Mouse (Mus musculus): Measurements from ENCODE around the gene Ptges3.
"Not testable (repeated sequence)": the region's sequence is repeated elsewhere in the genome, so short reads cannot be mapped to it uniquely, and the experiment has no call there.

Gene Ptges3

DNA sequence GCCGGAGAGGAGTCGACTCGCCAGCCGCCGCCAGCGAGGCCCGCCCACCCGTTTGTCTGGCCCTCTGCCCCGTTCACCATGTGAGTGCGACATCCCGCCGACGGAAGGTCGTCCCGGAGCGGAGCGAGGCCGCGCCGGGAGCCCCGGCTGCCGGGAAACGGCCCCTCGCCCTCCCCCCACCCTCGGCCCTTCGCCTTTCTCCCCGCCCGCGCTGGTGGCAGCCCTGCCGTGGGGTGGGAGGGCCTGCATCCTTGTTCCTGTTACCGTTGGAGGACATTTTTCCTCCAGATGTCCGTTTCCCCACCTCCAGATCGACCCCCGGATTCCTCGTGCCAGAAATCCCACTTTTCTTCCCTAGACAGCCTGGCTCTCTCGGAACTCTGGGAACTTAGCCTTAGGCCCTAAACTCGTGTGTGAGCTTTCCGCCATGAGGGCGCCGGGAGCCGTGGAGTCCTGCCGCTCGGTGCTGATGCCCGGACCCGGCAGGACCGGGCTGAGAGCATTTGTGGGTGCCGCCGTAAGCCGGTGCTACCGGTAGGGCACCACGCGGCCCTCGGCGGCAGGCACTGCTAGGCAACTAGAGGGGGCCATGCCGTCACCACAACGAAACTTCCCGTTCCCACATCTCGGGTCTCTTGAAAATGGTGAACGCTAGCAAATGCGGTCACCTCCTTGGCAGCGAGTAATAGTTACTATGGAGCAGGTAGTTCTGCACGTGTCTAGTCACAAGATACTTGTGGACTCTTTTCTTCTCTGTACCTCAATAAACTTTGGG lies 640 bp downstream of the Ptges3 start:
- DNase-seq: peak; percentile 74

DNA sequence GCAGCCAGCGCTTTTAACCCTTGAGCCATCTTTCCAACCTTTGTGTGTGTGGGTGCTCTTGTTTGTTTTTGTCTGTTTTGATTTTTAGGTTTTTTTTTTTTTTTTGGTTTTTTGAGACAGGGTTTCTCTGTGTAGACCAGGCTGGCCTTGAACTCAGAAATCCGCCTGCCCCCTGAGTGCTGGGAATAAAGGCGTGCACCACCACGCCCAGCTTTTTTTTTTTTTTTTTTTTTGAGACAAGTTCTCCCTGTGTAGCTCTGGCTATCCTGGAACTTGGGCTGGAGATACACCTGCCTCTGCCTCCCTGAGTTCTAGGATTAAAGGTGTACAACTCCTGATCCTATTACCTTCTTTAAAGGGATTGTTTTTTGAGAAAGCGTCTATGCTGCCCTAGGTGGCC lies 2.4 kb downstream of the Ptges3 start:
- no peak for DNase-seq

DNA sequence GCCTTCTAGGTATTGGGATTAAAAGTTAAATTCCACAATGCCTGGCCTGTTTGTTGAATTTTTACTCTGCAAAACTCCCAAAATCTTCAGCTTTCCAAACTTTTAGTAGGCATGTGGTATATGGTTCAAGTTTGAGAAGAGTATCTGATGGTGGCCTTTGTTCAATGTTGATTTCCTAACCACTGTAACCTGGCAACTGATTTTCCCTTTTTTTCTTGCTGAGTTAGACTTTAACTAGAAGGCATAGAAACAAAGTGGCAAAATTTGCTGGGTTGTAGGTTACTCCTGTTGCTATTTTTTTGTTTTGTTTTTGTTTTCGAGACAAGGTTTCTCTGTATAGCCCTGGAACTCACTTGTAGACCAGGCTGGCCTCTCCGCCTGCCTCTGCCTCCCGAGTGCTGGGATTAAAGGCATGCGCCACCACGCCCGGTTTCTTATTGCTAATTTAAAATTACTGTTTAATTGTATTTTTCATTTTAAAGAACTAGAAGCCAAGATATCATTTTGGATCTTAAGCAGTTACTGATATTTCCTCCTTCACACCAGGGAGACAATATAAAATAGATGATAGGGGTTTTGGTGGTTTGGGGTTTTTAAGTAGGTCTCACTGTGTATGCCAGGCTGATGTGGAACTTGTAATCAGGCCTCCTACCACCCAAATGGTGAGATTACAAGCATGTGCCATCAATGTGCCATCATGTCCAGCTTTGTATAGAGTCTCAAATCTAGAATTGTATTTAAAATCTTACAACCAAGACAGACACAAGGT lies 3.7 kb downstream of the Ptges3 start:
- DNase-seq: no peak

DNA sequence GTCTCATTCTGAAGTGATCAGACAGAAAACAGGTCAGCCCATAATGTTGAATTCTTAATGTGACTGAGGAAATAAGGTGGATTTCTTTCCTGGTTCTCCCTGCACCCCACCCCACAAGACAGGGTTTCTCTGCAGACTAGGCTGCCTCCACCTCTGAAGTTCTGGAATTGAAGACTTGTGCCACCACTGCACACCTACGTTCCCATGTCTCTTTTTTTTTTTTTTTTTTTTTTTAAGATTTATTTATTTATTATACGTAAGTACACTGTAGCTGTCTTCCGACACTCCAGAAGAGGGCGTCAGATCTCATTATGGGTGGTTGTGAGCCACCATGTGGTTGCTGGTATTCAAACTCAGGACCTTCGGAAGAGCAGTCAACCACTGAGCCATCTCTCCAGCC lies 7.3 kb downstream of the Ptges3 start:
- DNase-seq: no peak

DNA sequence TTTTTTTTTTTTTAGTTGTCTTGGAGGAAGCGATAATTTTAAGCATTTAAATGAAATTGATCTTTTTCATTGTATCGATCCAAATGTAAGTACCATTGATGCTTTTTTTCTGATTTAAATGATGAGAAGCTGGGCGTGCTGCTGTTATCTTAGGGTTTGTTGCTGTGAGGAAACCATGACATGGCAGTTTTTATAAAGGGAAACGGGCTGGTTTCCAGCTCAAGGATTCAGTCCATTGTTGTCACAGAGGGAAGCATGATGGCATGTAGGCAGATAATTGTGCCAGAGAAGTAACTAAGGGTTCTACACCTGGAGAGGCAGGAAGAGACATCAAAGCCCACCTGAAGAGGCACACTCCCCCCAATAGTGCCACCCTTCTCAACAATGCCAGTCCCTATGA lies 10.4 kb downstream of the Ptges3 start:
- DNase-seq: peak; percentile 29

DNA sequence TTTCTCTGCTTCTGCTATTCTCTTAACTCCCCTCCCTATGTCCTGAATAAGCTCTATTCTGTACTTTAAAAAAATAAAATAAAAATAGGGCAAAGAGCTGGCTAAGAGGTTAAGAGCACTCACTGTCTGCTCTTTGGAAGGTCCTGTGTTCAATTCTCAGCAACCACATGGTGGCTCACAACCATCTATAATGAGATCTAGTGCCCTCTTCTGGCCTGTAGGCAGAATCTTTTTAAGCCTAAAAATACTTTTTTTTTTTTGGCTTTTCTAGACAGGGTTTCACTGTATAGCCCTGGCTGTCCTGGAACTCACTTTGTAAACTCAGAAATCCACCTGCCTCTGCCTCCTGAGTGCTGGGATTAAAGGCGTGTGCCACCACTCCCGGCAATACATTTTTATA lies 11.7 kb downstream of the Ptges3 start:
- not testable (repeated sequence) for DNase-seq

DNA sequence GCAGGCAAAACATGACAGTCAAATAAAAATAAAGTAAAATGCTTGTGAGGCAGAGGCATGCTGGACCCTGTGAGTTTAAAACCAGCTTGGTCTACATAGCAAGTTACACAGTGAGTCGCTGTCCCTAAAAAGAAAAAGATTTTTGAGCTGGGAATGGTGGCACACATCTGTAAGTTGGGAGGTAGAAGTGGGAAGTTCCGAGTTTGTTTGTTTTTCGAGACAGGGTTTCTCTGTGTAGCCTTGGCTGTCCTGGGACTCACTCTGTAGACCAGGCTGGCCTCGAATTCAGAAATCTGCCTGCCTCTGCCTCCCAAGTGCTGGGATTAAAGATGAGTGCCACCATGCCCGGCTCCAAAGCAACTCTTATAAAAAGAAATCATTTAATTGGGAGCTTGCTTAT lies 19.5 kb downstream of the Ptges3 start:
- DNase-seq: not testable (repeated sequence)

- DNase-seq: peak; percentile 75
These were observed 21.7 kb downstream of the Ptges3 start for GRCm38 (mm10) chr10:128080496-128080895.

DNA sequence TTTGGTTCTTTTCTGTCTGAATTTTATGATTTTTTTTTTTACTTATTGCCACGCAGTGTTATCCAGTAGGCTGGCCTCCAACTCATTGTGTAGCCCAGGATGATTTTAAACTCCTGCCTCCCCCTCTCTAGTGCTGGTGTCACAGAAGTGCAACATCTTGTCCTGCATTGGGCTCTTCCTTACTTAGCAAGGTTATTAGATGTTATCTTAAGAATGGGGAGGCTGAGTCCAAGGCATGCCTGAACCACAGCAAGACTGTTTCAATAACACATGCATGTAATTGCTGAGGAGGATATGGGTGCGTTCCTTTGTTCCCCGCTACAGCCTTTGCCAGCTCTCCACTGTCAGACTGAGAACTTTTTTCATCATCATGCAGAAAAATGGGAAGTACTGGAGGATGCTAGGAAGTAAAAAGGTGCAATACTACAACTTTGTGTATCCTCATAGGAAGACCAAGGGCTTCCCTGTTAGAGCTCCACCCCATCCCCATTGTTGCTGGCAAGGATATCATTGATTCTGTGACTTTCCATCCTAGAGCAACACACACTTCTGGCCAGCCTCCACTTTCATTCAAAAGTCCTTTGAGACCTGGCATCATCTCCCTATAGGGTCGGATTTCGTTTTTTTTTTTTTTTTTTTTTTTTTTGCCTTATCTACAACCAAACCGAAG lies 23.2 kb downstream of the Ptges3 start:
- no peak for DNase-seq

DNA sequence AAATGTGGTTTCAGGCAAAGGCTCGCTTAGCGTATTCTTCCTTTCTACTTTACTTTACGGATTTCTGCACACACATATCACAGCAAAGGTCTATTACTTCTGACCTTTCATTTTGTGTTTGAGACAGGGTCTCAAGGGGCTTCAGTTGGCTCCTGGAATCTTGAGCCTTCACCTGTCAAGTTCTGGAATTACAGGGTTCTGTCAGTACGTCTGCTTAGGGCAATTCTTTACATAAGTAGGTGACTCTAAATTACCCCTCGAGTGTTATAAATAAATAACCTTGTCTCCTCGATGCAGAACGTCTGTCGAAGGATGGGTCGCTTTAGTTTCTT lies 23.7 kb downstream of the Ptges3 start:
- no peak for DNase-seq

DNA sequence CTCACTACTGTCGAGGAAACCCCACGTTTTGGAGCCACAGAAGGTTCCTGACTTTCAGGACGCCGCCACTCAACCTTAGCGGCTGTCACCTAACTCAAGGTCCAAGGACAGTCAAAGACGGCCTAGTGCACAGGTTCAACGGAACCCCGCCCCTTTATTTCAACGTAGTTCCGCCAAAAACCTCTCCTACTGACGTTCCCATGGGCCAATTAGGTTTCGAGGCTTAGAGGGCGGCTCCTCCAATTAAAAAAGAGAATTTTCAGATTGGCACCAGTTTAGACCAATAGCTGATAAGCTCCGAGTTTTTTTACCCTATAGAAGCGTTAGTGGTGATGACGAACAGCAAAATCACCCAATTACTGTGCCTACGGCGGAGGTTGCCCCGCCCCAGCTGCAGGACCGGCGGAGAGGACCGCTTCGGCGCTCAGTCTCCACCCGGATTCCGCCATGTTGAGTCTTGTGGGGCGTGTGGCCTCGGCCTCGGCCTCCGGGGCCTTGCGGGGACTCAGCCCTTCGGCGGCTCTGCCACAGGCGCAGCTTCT lies 24.2 kb downstream of the Ptges3 start, which contains the start of gene Atp5b:
Gene Atp5b (plus strand): TSS at position 394 of the 542 bp plus-strand sequence.
- DNase-seq: peak; percentile 100

- peak; percentile 12 for DNase-seq
These were observed 24.9 kb downstream of the Ptges3 start for GRCm38 (mm10) chr10:128083688-128084087.

DNA sequence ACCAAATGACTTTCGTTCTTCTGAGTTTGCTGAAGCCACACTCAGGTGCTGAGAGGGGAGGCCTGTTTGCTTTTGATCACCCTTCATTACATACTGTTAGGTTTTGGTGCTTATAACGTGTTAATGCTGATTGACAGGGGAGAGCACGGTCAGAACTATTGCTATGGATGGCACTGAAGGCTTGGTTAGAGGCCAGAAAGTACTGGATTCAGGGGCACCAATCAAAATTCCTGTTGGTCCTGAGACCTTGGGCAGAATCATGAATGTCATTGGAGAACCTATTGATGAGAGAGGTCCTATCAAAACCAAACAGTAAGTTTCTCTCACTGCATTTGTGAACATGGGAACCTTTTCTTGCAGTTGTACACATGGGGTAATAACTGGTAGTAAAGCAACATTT lies 25.4 kb downstream of the Ptges3 start:
- DNase-seq: no peak

- DNase-seq: peak; percentile 45
These were observed 27.6 kb downstream of the Ptges3 start for GRCm38 (mm10) chr10:128086391-128086790.

DNA sequence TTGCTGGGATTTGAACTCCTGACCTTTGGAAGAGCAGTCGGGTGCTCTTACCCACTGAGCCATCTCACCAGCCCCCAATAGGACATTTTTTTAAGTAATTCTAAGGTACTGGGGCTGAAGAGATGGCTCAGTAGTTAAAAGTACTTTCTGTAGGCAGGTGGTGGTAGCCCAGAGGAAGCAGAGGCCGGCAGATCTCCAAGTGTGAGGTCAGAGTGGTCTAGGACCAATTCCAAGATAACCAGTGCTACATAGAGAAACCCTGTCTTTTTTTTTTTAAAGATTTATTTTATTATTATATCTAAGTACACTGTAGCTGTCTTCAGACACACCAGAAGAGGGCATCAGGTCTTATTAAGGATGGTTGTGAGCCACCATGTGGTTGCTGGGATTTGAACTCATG lies 28.5 kb downstream of the Ptges3 start:
- not testable (repeated sequence) for DNase-seq

DNA sequence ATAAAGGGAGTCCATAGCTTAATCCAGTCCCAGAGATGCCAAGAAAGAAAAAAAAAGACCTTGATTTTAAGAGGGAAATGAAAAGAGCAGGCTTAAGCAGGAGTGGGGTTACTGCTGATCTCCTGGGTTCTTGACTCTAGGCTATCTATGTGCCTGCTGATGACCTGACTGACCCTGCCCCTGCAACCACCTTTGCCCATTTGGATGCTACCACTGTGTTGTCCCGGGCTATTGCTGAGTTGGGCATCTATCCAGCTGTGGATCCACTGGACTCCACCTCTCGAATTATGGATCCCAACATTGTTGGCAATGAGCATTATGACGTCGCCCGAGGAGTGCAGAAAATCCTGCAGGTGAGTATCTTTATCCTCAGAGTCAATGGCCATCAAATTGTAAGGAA lies 29.4 kb downstream of the Ptges3 start:
- no peak for DNase-seq

DNA sequence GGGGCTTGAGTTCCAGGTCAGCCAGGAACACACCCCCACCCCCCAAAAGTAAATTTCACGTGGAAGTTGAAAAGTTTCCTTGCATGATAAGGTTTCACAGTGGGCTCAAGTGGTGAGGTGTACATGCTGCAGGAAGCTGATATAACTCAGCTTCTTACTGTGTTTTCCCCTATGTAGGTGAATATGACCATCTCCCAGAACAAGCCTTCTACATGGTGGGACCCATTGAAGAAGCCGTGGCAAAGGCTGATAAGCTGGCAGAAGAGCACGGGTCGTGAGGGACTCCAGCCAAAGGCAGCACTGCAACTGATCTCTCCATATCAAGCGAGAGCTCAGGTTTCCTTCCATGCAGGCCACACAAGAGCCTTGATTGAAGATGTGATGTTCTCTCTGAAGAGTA lies 31.1 kb downstream of the Ptges3 start:
- no peak for DNase-seq

DNA sequence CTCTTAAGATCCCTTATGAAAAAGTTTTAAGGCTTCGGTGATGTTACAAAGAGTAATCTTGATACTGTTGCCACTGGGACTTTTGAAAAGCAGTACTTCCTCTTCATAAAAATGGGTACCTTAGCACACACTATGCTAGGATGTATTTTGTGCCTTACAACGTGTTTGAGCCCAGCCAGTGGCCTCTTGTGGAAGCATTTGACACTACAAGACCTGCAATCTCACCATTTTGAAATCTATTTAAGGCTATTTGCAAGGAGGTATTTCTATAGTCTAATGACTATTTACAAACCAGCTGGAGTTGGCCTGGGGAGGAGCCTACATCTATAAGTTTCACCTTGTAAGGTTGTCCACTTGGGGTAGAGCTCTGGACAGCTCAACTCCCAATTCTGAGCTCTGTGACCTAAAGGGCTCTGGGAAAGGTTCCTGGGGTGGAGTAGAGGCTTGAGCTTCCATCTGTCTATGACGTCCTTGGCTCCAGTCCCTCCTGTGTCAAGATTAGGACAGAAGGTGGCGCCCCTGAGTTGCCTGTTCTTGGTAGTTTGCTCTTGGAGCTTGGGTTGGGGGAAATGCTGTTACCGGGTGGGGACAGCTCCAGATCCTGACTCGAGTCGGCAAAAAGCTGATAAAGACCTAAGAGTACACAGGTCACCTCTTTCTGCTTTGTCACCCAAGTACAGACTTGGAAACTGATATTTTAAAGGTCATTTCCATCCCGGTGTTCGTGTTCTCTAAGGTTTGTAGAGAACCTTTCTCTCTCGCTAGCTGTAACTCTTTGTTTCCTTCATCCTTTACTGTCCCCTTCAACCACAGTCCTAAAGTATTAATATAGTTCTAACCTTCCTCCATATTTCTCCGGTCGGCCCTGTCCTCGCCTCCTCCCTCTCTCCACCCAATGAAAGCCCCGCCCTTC lies 32.2 kb downstream of the Ptges3 start:
- peak; percentile 97 for DNase-seq

GRCm38 (mm10) chr10:128091564-128092505 lies 33.1 kb downstream of the Ptges3 start, which contains the start of gene Baz2a:
Gene Baz2a, plus strand, starts transcription at chr10:128091577.
- DNase-seq: peak; percentile 67

GRCm38 (mm10) chr10:128092506-128093495 lies 34.0 kb downstream of the Ptges3 start:
- DNase-seq: peak; percentile 89
